Mouse (Mus musculus) CH12.LX (cell line): ENCODE data around the gene Zmynd15.

Experiments used
- CHD1 ChIP-seq: IDR thresholded peaks from 2 replicates; pipeline ENCODE4 v1.6.1; 2012; ENCODE audit warnings: low read depth, low read length, improper control_type of control experiment, inconsistent platforms
- CTCF ChIP-seq, 2 experiments: IDR thresholded peaks in 1 of 2; conservative IDR thresholded peaks in 1 of 2; 2 replicates each; pipeline ENCODE4 v1.5.1; 2011 to 2012; ENCODE audit warnings: low read depth in 2 of 2, low read length in 2 of 2, improper control_type of control experiment in 1 of 2, inconsistent platforms in 1 of 2, mild to moderate bottlenecking in 1 of 2, moderate library complexity in 1 of 2
- ELF1 ChIP-seq: IDR thresholded peaks from 2 replicates; pipeline ENCODE4 v1.6.1; 2014; ENCODE audit warnings: low read depth, mild to moderate bottlenecking, inconsistent platforms, low read length, improper control_type of control experiment
- EP300 ChIP-seq: IDR thresholded peaks from 2 replicates; pipeline ENCODE4 v1.6.1; 2011; ENCODE audit warnings: low read length, improper control_type of control experiment
- GABPA ChIP-seq: IDR thresholded peaks from 2 replicates; pipeline ENCODE4 v1.6.1; 2012; ENCODE audit warnings: low read depth, low read length, improper control_type of control experiment, inconsistent platforms; ENCODE audit not compliant: insufficient replicate concordance
- HCFC1 ChIP-seq: IDR thresholded peaks from 2 replicates; pipeline ENCODE4 v1.6.1; 2012; ENCODE audit warnings: low read depth, mild to moderate bottlenecking, inconsistent platforms, low read length, improper control_type of control experiment
- MAZ ChIP-seq: IDR thresholded peaks from 2 replicates; pipeline ENCODE4 v1.6.1; 2012; ENCODE audit warnings: low read depth, mild to moderate bottlenecking, inconsistent platforms, low read length, improper control_type of control experiment, moderate library complexity
- MXI1 ChIP-seq: IDR thresholded peaks from 2 replicates; pipeline ENCODE4 v1.6.1; 2011; ENCODE audit warnings: mild to moderate bottlenecking, low read depth, low read length, improper control_type of control experiment
- POLR2A ChIP-seq: IDR thresholded peaks from 2 replicates; pipeline ENCODE4 v1.6.1; 2011; ENCODE audit warnings: low read depth, mild to moderate bottlenecking, improper control_type of control experiment, low read length
- SIN3A ChIP-seq: IDR thresholded peaks from 2 replicates; pipeline ENCODE4 v1.6.1; 2012; ENCODE audit warnings: low read length, improper control_type of control experiment, inconsistent platforms
- TCF12 ChIP-seq: IDR thresholded peaks from 2 replicates; pipeline ENCODE4 v1.6.1; 2014; ENCODE audit warnings: low read depth, mild to moderate bottlenecking, inconsistent platforms, low read length, improper control_type of control experiment
- ZC3H11A ChIP-seq: IDR thresholded peaks from 2 replicates; pipeline ENCODE4 v1.6.1; 2012; ENCODE audit warnings: low read depth, mild to moderate bottlenecking, inconsistent platforms, low read length, improper control_type of control experiment
- ZKSCAN1 ChIP-seq: IDR thresholded peaks from 2 replicates; pipeline ENCODE4 v1.6.1; 2012; ENCODE audit warnings: low read depth, inconsistent platforms, low read length, improper control_type of control experiment, borderline replicate concordance

DNA sequence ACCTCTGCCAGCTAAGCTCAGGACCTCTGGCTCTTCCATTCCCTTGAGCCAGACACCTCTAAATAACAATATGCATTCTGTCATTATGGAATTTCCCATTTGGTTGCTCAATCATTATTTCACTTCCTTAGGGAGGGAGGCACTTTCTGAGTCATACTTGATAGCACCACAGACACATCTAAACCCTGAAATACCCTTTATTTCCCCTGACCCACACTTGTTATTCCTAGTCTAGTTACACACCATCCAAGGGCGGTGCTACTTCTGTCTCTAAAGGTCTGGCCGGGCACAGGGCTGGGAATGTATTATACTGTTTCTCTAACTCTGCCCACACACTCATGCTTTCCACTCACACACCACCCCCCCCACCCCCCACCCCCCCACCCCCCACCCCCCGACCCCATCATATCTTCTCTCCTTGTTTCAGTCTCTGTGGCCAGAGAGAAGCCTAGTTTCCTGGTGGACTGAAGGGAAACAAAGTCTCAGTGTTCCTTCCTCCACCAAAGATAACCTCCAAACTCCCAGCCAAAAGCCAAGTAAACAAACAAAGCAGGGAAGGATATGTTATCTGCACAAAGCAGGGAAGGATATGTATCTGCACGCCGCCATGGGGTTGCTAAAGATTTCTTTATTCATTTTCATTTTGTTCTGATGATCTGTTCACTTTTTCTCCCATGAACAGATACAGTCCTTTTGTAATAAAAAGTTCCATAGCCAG, 8.8 kb downstream of the Zmynd15 start:
- TF ChIP-seq CHD1 (no peak), EP300 (no peak), CTCF (conservative IDR thresholded peaks at IDR 0.05 in 1 of 2, IDR thresholded peaks at IDR 0.05 in 1 of 2; ENCODE audit: low read depth in 2 of 2, low read length in 2 of 2) (no peak), ZC3H11A (no peak), ELF1 (no peak), MAZ (no peak), GABPA (no peak), POLR2A (no peak), ZKSCAN1 (no peak), TCF12 (no peak), MXI1 (no peak), HCFC1 (no peak), SIN3A (no peak)
